Mouse (Mus musculus) forebrain, embryonic 14.5 days (tissue): Measurements from ENCODE around the gene Tsr3. TPM values are rescaled to one million over a fixed set of nuclear protein-coding genes. Genes with fewer than 3 reads are reported as not detected.

ENCODE experiments used
- microRNA-seq: library from miRNA; unstranded; fragments of <30 nt; microRNA quantifications from one replicate; pipeline ENCODE4, GENCODE M21; 2016
- polyA plus RNA-seq: library from polyadenylated mRNA; unstranded; fragments of >200 nt; fragmentation: Nextera tagmentation; extraction: Ambion mirVana; gene quantifications from 2 replicates; pipeline ENCODE4 v1.2.1, GENCODE M21; 2014

Tsr3 gene
- polyA plus RNA-seq, 1 experiment from 2014 or later: 67.8 TPM

Small RNAs within 50 kb of the gene (microRNA-seq; reads per million reads assigned to microRNA genes)
- gene Mir3547: 5.7 reads per million, percentile 27 among the genes with 10 or more reads in this experiment

Other genes starting within 250 kb of the Tsr3 start
- gene Cramp1l, start 224.4 kb upstream of the Tsr3 start, polyA plus RNA-seq: 5.4 and 7.5 TPM in 2 replicates
- 16.1 and 20.4 TPM in 2 replicates for gene Ift140, start 224.1 kb upstream of the Tsr3 start, polyA plus RNA-seq
- gene Tmem204, start 156.6 kb upstream of the Tsr3 start, polyA plus RNA-seq: 11.8 and 13.6 TPM in 2 replicates
- 27.3 and 40.0 TPM in 2 replicates for gene Telo2, start 124.2 kb upstream of the Tsr3 start, polyA plus RNA-seq
- gene Ptx4, start 119.4 kb upstream of the Tsr3 start, polyA plus RNA-seq: 0.17 TPM in 1 of 2 replicates, not detected in the other
- gene Clcn7, start 106.8 kb upstream of the Tsr3 start, polyA plus RNA-seq: 18.9 and 25.0 TPM in 2 replicates
- gene Ccdc154, start 77.7 kb upstream of the Tsr3 start, polyA plus RNA-seq: not detected in 2 replicates
- not detected in 2 replicates for gene Gm38655, start 64.7 kb upstream of the Tsr3 start, polyA plus RNA-seq
- gene BC003965, start 55.6 kb upstream of the Tsr3 start, polyA plus RNA-seq: 35.5 and 39.6 TPM in 2 replicates
- gene Unkl, start 51.8 kb upstream of the Tsr3 start, polyA plus RNA-seq: 6.2 and 8.2 TPM in 2 replicates
- gene Gnptg, start within 50 bp of the Tsr3 start, polyA plus RNA-seq: 86.8 and 92.0 TPM in 2 replicates
- 4.8 and 9.7 TPM in 2 replicates for gene Baiap3, start 16.2 kb downstream of the Tsr3 start, polyA plus RNA-seq
- gene Ube2i, start 34.5 kb downstream of the Tsr3 start, polyA plus RNA-seq: 662 and 671 TPM in 2 replicates
- gene Prss34, start 58.2 kb downstream of the Tsr3 start, polyA plus RNA-seq: not detected in 2 replicates
- not detected in 2 replicates for gene Prss28, start 68.5 kb downstream of the Tsr3 start, polyA plus RNA-seq
- not detected in 2 replicates for gene Prss29, start 78.5 kb downstream of the Tsr3 start, polyA plus RNA-seq
- not detected in 2 replicates for gene Tpsab1, start 105.4 kb downstream of the Tsr3 start, polyA plus RNA-seq
- 0.25 TPM in 1 of 2 replicates, not detected in the other for gene Tpsb2, start 126.1 kb downstream of the Tsr3 start, polyA plus RNA-seq
- gene Tpsg1, start 129.1 kb downstream of the Tsr3 start, polyA plus RNA-seq: 0.48 and 1.1 TPM in 2 replicates
- gene Cacna1h, start 193.6 kb downstream of the Tsr3 start, polyA plus RNA-seq: 5.5 and 11.0 TPM in 2 replicates
- gene Tekt4, start 214.4 kb downstream of the Tsr3 start, polyA plus RNA-seq: 1.2 and 1.4 TPM in 2 replicates